13 mouse cellular contexts compared by ENCODE assay signal in genomic region chr3:93557471-93557870, GRCm38 (mm10). TPM values are rescaled to one million over a fixed set of nuclear protein-coding genes. Genes with fewer than 3 reads are reported as not detected.
DNase-seq lines count a peak whose midpoint lies in the region; ATAC-seq lines count a peak whose summit lies in the region.
"Had no signal": no experiment of that assay in that cellular context is flagged by ENCODE, and none has a peak within 500 bp of the region (broad histone marks: within the 10 kb centered on the region; RNA-seq: fewer than 3 reads in every experiment).

No protein-coding gene starts in this region.

- no peak for ATAC-seq in kidney, embryonic 14.5 days (ENCODE audit: low FRiP score, low TSS enrichment)
- ATAC-seq in embryonic facial prominence, embryonic 13.5 days (ENCODE audit: insufficient number of reproducible peaks, insufficient read depth, low FRiP score, low TSS enrichment, low read depth): no peak
- ATAC-seq in neural tube, embryonic 14.5 days (ENCODE audit: low read depth): no peak
- no peak for ATAC-seq in midbrain, embryonic 16.5 days
- ATAC-seq: liver, postnatal 0 days had no signal

- peak overlapping the region; percentile 19; the same call in 1 of the 2 replicates for H3K4me2 ChIP-seq in kidney, embryonic 14.5 days (replicated peaks; ENCODE audit: low read depth, low read length)
- H3K4me2 ChIP-seq in embryonic facial prominence, embryonic 13.5 days: peak overlapping the region; percentile 70
- peak overlapping the region; percentile 26; the same call in 1 of the 2 replicates for H3K4me2 ChIP-seq in neural tube, embryonic 14.5 days (ENCODE audit: low read depth, low read length)
- no peak overlapping the region for H3K4me2 ChIP-seq in midbrain, embryonic 16.5 days (ENCODE audit: low read length)

- peak; percentile 36 for DNase-seq in heart, adult 11 months
- no peak for DNase-seq in heart, postnatal 14 days
- no peak for DNase-seq in kidney, postnatal 4 days
- DNase-seq in spleen, adult 12 weeks (ENCODE audit: low spot score): no peak
- DNase-seq: cerebellum, postnatal 14 days; heart, adult 18-20 months; liver, postnatal 0 days; thymus, postnatal 25 days had no signal

- intact Hi-C loops in heart, postnatal 14 days (cut with DNase I): no loop called here

- no peak overlapping the region for H3K9ac ChIP-seq in kidney, embryonic 14.5 days (ENCODE audit: low read depth, low read length)
- no peak overlapping the region for H3K9ac ChIP-seq in embryonic facial prominence, embryonic 13.5 days
- no peak overlapping the region for H3K9ac ChIP-seq in neural tube, embryonic 14.5 days (replicated peaks; ENCODE audit: low read depth, low read length)
- no peak overlapping the region for H3K9ac ChIP-seq in midbrain, embryonic 16.5 days (ENCODE audit: low read depth, low read length)
- H3K9ac ChIP-seq: liver, postnatal 0 days had no signal

- H3K4me3 ChIP-seq in kidney, embryonic 14.5 days (ENCODE audit: low read length): peak overlapping the region; percentile 3; the same call in 1 of the 2 replicates
- no peak overlapping the region; the same call in 1 of the 2 replicates for H3K4me3 ChIP-seq in embryonic facial prominence, embryonic 13.5 days
- no peak overlapping the region for H3K4me3 ChIP-seq in neural tube, embryonic 14.5 days (ENCODE audit: low read depth, low read length)
- H3K4me3 ChIP-seq in midbrain, embryonic 16.5 days (ENCODE audit: low read depth, low read length): no peak overlapping the region
- H3K4me3 ChIP-seq: erythroblast, embryonic 14.5 days had no signal

- H3K4me1 ChIP-seq in kidney, embryonic 14.5 days (ENCODE audit: control insufficient read depth, insufficient read depth, low read length): peaks cover 12% of the 10 kb centered on the region
- H3K4me1 ChIP-seq in embryonic facial prominence, embryonic 13.5 days: peaks cover 46% of the 10 kb centered on the region
- H3K4me1 ChIP-seq in neural tube, embryonic 14.5 days (ENCODE audit: control insufficient read depth, insufficient read depth, low read length): 0 out of 2 replicates have a peak, but pooled peaks cover 3% of the 10 kb centered on the region
- peaks cover 4% of the 10 kb centered on the region; the same call in 1 of the 2 replicates for H3K4me1 ChIP-seq in midbrain, embryonic 16.5 days (ENCODE audit: control insufficient read depth, insufficient read depth, low read length)

- no peaks in the 10 kb centered on the region for H3K27me3 ChIP-seq in kidney, embryonic 14.5 days (ENCODE audit: control insufficient read depth, insufficient read depth, low read length)
- H3K27me3 ChIP-seq in embryonic facial prominence, embryonic 13.5 days: no peaks in the 10 kb centered on the region
- H3K27me3 ChIP-seq in neural tube, embryonic 14.5 days (ENCODE audit: control insufficient read depth, insufficient read depth, low read length): peaks cover 9% of the 10 kb centered on the region
- no peaks in the 10 kb centered on the region for H3K27me3 ChIP-seq in midbrain, embryonic 16.5 days (ENCODE audit: control insufficient read depth, insufficient read depth, low read depth, low read length)

- 50% methylated on average over 4 of the region's 4 CpGs for WGBS in kidney, embryonic 14.5 days
- WGBS in embryonic facial prominence, embryonic 13.5 days: 21% methylated on average over 4 of the region's 4 CpGs
- 63% methylated on average over 4 of the region's 4 CpGs for WGBS in neural tube, embryonic 14.5 days
- 74% methylated on average over 4 of the region's 4 CpGs for WGBS in midbrain, embryonic 16.5 days

- no peaks in the 10 kb centered on the region for H3K9me3 ChIP-seq in kidney, embryonic 14.5 days (ENCODE audit: control insufficient read depth, low read length)
- no peaks in the 10 kb centered on the region for H3K9me3 ChIP-seq in embryonic facial prominence, embryonic 13.5 days
- no peaks in the 10 kb centered on the region for H3K9me3 ChIP-seq in neural tube, embryonic 14.5 days (ENCODE audit: control insufficient read depth, low read length)
- H3K9me3 ChIP-seq in midbrain, embryonic 16.5 days (replicated peaks; ENCODE audit: control insufficient read depth, low read length, poor library complexity, severe bottlenecking): no peaks in the 10 kb centered on the region

- no peak overlapping the region for H3K27ac ChIP-seq in kidney, embryonic 14.5 days (ENCODE audit: low read depth, low read length)
- peak overlapping the region; percentile 39 for H3K27ac ChIP-seq in embryonic facial prominence, embryonic 13.5 days
- no peak overlapping the region for H3K27ac ChIP-seq in neural tube, embryonic 14.5 days (ENCODE audit: low read depth, low read length)
- H3K27ac ChIP-seq in midbrain, embryonic 16.5 days (ENCODE audit: low read length): no peak overlapping the region

- peaks cover 16% of the 10 kb centered on the region; the same call in 1 of the 2 replicates for H3K36me3 ChIP-seq in kidney, embryonic 14.5 days (ENCODE audit: control insufficient read depth, insufficient read depth, low read length)
- peaks cover 18% of the 10 kb centered on the region for H3K36me3 ChIP-seq in embryonic facial prominence, embryonic 13.5 days
- no peaks in the 10 kb centered on the region for H3K36me3 ChIP-seq in neural tube, embryonic 14.5 days (ENCODE audit: control insufficient read depth, insufficient read depth, low read length)
- no peaks in the 10 kb centered on the region for H3K36me3 ChIP-seq in midbrain, embryonic 16.5 days (ENCODE audit: control insufficient read depth, insufficient read depth, low read length)

RNA-seq across cellular contexts. Expression of gene S100a10, which starts 2.6 kb away (rescaled TPM):
- 100 to 1,000 TPM; 129 to 145 TPM for total RNA-seq in heart, postnatal 14 days (2021)
- 407 and 546 TPM in 2 replicates for polyA plus RNA-seq in kidney, embryonic 14.5 days (2014; fragmentation: Nextera tagmentation; extraction: Ambion mirVana)
- 507 and 556 TPM in 2 replicates for polyA plus RNA-seq in embryonic facial prominence, embryonic 13.5 days (2015; fragmentation: Nextera tagmentation; extraction: Ambion mirVana)
- 176 and 300 TPM in 2 replicates for polyA plus RNA-seq in neural tube, embryonic 14.5 days (2014; fragmentation: Nextera tagmentation; extraction: Ambion mirVana)
- polyA plus RNA-seq in midbrain, embryonic 16.5 days (2015; fragmentation: Nextera tagmentation; extraction: Ambion mirVana): 87.0 and 107 TPM in 2 replicates

RNA-seq across cellular contexts. Expression of gene S100a11, which starts 37.2 kb away (rescaled TPM):
- 100 to 1,000 TPM; 111 to 124 TPM for total RNA-seq in heart, postnatal 14 days (2021)
- polyA plus RNA-seq in kidney, embryonic 14.5 days (2014; fragmentation: Nextera tagmentation; extraction: Ambion mirVana): 1,151 and 1,469 TPM in 2 replicates
- 1,381 and 1,392 TPM in 2 replicates for polyA plus RNA-seq in embryonic facial prominence, embryonic 13.5 days (2015; fragmentation: Nextera tagmentation; extraction: Ambion mirVana)
- polyA plus RNA-seq in neural tube, embryonic 14.5 days (2014; fragmentation: Nextera tagmentation; extraction: Ambion mirVana): 104 and 220 TPM in 2 replicates
- 135 and 141 TPM in 2 replicates for polyA plus RNA-seq in midbrain, embryonic 16.5 days (2015; fragmentation: Nextera tagmentation; extraction: Ambion mirVana)
